Mouse (Mus musculus): Measurements from ENCODE around the gene Mgst2. TPM values are rescaled to one million over a fixed set of nuclear protein-coding genes. Genes with fewer than 3 reads are reported as not detected.
A peak's percentile ranks its signal among the peaks of the same experiment; 100 is the strongest.

Mgst2 gene
- polyA plus RNA-seq, 1 experiment from 2014 or later = 0.27 TPM

DNA sequence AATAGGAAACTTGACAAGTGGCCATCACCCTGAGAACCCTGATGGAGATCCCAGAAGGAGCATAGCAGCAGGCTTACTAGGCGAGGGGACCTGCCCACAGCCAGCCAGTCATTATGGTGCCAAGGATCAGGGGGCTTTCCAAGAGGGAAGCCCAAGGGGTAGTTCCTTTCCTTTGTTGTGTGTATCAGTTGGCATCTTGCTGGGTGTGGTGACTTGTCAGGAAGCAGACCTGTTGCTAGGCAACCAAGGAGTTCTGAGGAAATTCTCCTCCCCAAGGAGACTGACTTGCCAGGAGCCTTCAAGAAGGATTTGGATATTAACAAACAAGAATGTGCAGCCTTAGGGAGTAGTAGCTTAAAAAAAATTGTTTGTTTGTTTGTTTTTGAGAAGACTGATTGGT lies 25.7 kb upstream of the Mgst2 start:
- no peak overlapping the region for H3K4me3 ChIP-seq (replicated peaks; ENCODE audit: low read length)
- no peaks in the 10 kb centered on the region for H3K27me3 ChIP-seq (replicated peaks; ENCODE audit: control insufficient read depth, insufficient read depth, low read length)
- peaks cover 4% of the 10 kb centered on the region for H3K4me1 ChIP-seq (replicated peaks; ENCODE audit: control insufficient read depth, insufficient read depth, low read length)
- no peak overlapping the region for H3K27ac ChIP-seq (ENCODE audit: low read length)
- H3K36me3 ChIP-seq (ENCODE audit: control insufficient read depth, insufficient read depth) = no peaks in the 10 kb centered on the region
- WGBS = 29% methylated on average over 1 of the region's 1 CpGs
- no peak overlapping the region for H3K4me2 ChIP-seq (ENCODE audit: low read length)
- no peak overlapping the region for H3K9ac ChIP-seq (replicated peaks; ENCODE audit: low read depth, low read length)
- peaks cover 10% of the 10 kb centered on the region for H3K9me3 ChIP-seq (ENCODE audit: control insufficient read depth, low read length)
- peak; percentile 43; the same call in 1 of the 2 replicates for ATAC-seq

DNA sequence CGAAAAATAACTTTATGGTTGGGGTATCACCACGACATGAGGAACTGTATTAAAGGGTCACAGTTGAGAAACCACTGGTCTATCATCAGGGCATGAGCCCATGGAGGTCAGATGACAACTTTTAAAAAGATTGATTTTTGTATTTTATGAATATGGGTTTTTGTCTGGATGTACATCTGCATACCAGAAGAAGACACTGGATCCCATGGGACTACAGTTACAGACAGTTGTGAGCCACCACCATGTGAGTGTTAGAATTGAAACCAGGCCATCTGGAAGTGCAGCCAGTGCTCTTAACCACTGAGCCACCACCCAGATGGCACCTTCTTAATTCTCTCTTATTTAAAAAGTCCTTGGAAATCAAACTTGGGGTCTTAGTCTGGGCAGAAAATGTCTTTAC lies 24.2 kb upstream of the Mgst2 start:
- ATAC-seq = no peak
- H3K9me3 ChIP-seq (ENCODE audit: control insufficient read depth, low read length) = peaks cover 7% of the 10 kb centered on the region
- H3K27me3 ChIP-seq (replicated peaks; ENCODE audit: control insufficient read depth, insufficient read depth, low read length) = no peaks in the 10 kb centered on the region
- H3K4me1 ChIP-seq (replicated peaks; ENCODE audit: control insufficient read depth, insufficient read depth, low read length) = peaks cover 4% of the 10 kb centered on the region
- 79% methylated on average over 2 of the region's 2 CpGs for WGBS
- no peak overlapping the region for H3K9ac ChIP-seq (replicated peaks; ENCODE audit: low read depth, low read length)
- H3K4me2 ChIP-seq (ENCODE audit: low read length) = no peak overlapping the region
- H3K27ac ChIP-seq (ENCODE audit: low read length) = no peak overlapping the region
- no peaks in the 10 kb centered on the region for H3K36me3 ChIP-seq (ENCODE audit: control insufficient read depth, insufficient read depth)
- H3K4me3 ChIP-seq (replicated peaks; ENCODE audit: low read length) = no peak overlapping the region

DNA sequence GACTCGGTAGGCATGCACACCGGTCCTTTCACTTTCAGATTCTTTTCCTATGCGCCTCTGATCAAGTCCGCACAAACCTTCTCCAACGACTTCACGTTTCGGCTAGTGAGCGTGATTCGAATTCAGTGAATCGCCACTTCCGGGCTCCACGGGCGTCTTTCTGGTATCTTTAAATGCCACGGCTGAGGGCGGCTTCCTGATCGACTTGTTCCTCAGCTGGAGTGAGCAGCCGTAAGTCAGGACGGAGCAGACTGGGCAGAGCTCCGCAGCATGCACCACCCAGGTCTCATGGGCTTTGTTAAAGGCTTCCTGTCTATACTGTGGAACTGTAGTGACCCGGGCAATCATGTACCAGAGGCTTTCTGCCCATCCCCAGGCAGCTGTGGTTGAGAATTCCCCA lies 23.5 kb upstream of the Mgst2 start:
- Histone ChIP-seq H3K4me1 (replicated peaks; ENCODE audit: control insufficient read depth, insufficient read depth, low read length) (peaks cover 4% of the 10 kb centered on the region), H3K27ac (ENCODE audit: low read length) (no peak overlapping the region), H3K27me3 (replicated peaks; ENCODE audit: control insufficient read depth, insufficient read depth, low read length) (no peaks in the 10 kb centered on the region), H3K36me3 (ENCODE audit: control insufficient read depth, insufficient read depth) (no peaks in the 10 kb centered on the region), H3K9me3 (ENCODE audit: control insufficient read depth, low read length) (peaks cover 3% of the 10 kb centered on the region; the same call in 1 of the 2 replicates), H3K4me2 (ENCODE audit: low read length) (no peak overlapping the region), H3K4me3 (replicated peaks; ENCODE audit: low read length) (no peak overlapping the region), H3K9ac (replicated peaks; ENCODE audit: low read depth, low read length) (no peak overlapping the region)
- WGBS = 93% methylated on average over 20 of the region's 20 CpGs
- no peak for ATAC-seq

DNA sequence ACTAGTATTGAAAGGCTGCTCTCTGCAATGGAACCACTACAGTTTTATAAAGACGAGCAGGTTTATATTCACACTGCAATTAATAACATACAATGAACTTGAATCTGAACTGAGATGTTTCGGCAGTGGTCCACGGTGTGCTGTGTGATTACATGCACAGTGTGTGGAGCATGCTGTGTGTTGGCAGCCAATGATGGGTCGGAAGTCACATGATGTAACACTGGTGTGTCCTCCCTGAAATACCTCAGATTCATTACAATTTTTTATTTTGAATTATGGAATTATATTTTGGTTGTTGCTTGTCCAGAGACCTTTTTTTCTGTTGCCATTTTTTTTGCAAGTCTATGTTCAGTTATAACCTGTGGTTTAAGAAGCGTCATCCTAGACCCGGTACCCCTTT lies 22.8 kb upstream of the Mgst2 start:
- 86% methylated on average over 6 of the region's 6 CpGs for WGBS
- no peak for ATAC-seq
- H3K9ac ChIP-seq (replicated peaks; ENCODE audit: low read depth, low read length) = no peak overlapping the region

DNA sequence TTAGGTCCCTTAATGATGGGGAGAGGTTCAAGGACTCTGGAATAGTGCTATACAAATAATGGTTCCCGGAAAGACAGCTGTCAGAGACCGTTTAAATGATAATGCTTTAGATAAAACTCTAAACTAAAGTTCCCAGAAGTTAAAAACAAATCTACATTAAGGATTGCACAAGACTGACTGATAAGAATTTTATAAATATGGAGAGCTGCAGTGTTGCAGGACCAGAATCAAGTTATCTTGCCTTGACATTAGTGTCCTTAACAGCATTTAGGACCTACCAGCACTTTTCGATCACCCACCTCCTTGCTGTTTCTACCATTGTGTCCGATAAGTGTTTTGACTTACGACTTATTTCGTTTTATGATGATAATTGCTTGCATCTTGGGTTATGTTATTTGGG lies 21.9 kb upstream of the Mgst2 start:
- no peak overlapping the region for H3K27ac ChIP-seq (ENCODE audit: low read length)
- peaks cover 4% of the 10 kb centered on the region for H3K4me1 ChIP-seq (replicated peaks; ENCODE audit: control insufficient read depth, insufficient read depth, low read length)
- peaks cover 3% of the 10 kb centered on the region; the same call in 1 of the 2 replicates for H3K9me3 ChIP-seq (ENCODE audit: control insufficient read depth, low read length)
- 93% methylated on average over 6 of the region's 6 CpGs for WGBS
- no peak overlapping the region for H3K9ac ChIP-seq (replicated peaks; ENCODE audit: low read depth, low read length)
- H3K27me3 ChIP-seq (replicated peaks; ENCODE audit: control insufficient read depth, insufficient read depth, low read length) = no peaks in the 10 kb centered on the region
- H3K4me2 ChIP-seq (ENCODE audit: low read length) = no peak overlapping the region
- no peaks in the 10 kb centered on the region for H3K36me3 ChIP-seq (ENCODE audit: control insufficient read depth, insufficient read depth)
- ATAC-seq = no peak
- H3K4me3 ChIP-seq (replicated peaks; ENCODE audit: low read length) = no peak overlapping the region

More for the DNA sequence above, 22.8 kb upstream of the Mgst2 start:
- Histone ChIP-seq H3K27me3 (replicated peaks; ENCODE audit: control insufficient read depth, insufficient read depth, low read length) (no peaks in the 10 kb centered on the region), H3K4me2 (ENCODE audit: low read length) (no peak overlapping the region), H3K9me3 (ENCODE audit: control insufficient read depth, low read length) (peaks cover 3% of the 10 kb centered on the region; the same call in 1 of the 2 replicates), H3K4me1 (replicated peaks; ENCODE audit: control insufficient read depth, insufficient read depth, low read length) (peaks cover 4% of the 10 kb centered on the region), H3K27ac (ENCODE audit: low read length) (no peak overlapping the region), H3K36me3 (ENCODE audit: control insufficient read depth, insufficient read depth) (no peaks in the 10 kb centered on the region), H3K4me3 (replicated peaks; ENCODE audit: low read length) (no peak overlapping the region)

DNA sequence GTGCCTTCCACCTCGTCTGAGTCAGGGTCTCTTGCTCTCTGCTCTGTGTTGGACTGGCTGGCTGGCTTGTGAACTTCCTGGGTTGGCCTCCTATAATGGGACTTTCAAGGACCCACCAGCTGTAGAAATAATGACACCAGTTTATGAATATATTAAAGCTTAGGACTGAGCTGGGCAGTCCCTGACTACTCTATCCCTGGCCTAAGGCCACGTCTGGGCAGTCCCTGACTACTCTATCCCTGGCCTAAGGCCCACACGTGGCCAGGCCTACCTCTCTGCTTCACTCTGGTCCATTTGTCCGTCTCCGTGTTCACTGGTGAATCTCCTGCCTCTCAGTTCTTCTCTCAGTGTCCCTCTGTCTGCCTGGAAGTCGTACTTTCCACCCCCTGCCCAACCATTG lies 14.7 kb upstream of the Mgst2 start:
- no peak overlapping the region for H3K9ac ChIP-seq (replicated peaks; ENCODE audit: low read depth, low read length)
- H3K4me3 ChIP-seq (replicated peaks; ENCODE audit: low read length) = no peak overlapping the region
- no peak overlapping the region for H3K4me2 ChIP-seq (ENCODE audit: low read length)
- WGBS = 82% methylated on average over 6 of the region's 6 CpGs
- H3K4me1 ChIP-seq (replicated peaks; ENCODE audit: control insufficient read depth, insufficient read depth, low read length) = peaks cover 3% of the 10 kb centered on the region; the same call in 1 of the 2 replicates
- H3K27me3 ChIP-seq (replicated peaks; ENCODE audit: control insufficient read depth, insufficient read depth, low read length) = no peaks in the 10 kb centered on the region
- H3K36me3 ChIP-seq (ENCODE audit: control insufficient read depth, insufficient read depth) = no peaks in the 10 kb centered on the region
- no peaks in the 10 kb centered on the region for H3K9me3 ChIP-seq (ENCODE audit: control insufficient read depth, low read length)
- no peak overlapping the region for H3K27ac ChIP-seq (ENCODE audit: low read length)
- no peak for ATAC-seq

DNA sequence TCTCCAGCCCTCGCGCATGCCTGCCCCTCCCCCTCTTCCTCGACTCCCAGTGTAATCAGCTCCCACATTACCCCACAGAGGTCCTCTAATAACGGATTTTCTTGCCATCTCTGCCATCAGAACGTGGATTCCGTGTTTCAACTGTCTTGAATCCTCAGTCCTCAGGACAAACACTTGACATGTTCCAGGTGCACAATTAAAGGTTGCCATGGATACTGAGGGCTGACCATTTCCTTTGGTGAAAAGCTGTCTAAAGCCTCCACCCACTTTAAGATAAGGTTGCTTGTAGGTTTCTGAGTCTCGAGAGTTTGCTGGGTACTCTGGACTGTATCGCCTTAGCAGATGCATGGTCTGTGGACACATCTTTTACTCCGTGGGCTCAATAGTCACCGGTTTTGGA lies 13.9 kb upstream of the Mgst2 start:
- Histone ChIP-seq H3K4me1 (replicated peaks; ENCODE audit: control insufficient read depth, insufficient read depth, low read length) (peaks cover 3% of the 10 kb centered on the region; the same call in 1 of the 2 replicates), H3K4me3 (replicated peaks; ENCODE audit: low read length) (no peak overlapping the region), H3K9ac (replicated peaks; ENCODE audit: low read depth, low read length) (no peak overlapping the region), H3K27ac (ENCODE audit: low read length) (no peak overlapping the region), H3K36me3 (ENCODE audit: control insufficient read depth, insufficient read depth) (no peaks in the 10 kb centered on the region), H3K9me3 (ENCODE audit: control insufficient read depth, low read length) (no peaks in the 10 kb centered on the region), H3K27me3 (replicated peaks; ENCODE audit: control insufficient read depth, insufficient read depth, low read length) (no peaks in the 10 kb centered on the region), H3K4me2 (ENCODE audit: low read length) (no peak overlapping the region)
- WGBS = 85% methylated on average over 10 of the region's 10 CpGs
- no peak for ATAC-seq

DNA sequence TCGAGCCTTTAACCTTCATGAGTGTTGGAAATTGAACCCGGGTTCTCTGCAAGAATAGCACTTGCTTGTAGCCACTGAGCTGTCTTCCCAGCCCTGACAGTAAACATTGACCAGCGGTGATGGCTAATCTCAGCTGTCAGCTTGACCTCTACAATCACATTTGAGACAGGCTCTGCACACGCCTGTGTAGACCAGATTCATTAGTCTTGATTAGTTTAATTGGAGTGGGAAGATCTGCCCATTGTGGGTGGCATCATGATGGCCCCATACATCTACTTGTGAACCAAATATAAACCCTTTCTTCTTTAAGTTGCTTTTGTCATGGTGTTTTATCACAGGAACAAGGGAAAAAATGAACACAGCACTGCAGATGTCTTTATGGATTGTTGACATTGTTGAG lies 12.8 kb upstream of the Mgst2 start:
- ATAC-seq = no peak
- peaks cover 5% of the 10 kb centered on the region for H3K4me1 ChIP-seq (replicated peaks; ENCODE audit: control insufficient read depth, insufficient read depth, low read length)
- H3K27me3 ChIP-seq (replicated peaks; ENCODE audit: control insufficient read depth, insufficient read depth, low read length) = no peaks in the 10 kb centered on the region
- WGBS = 88% methylated on average over 4 of the region's 4 CpGs
- no peak overlapping the region for H3K4me2 ChIP-seq (ENCODE audit: low read length)
- no peaks in the 10 kb centered on the region for H3K36me3 ChIP-seq (ENCODE audit: control insufficient read depth, insufficient read depth)
- H3K27ac ChIP-seq (ENCODE audit: low read length) = no peak overlapping the region
- no peaks in the 10 kb centered on the region for H3K9me3 ChIP-seq (ENCODE audit: control insufficient read depth, low read length)
- H3K4me3 ChIP-seq (replicated peaks; ENCODE audit: low read length) = no peak overlapping the region
- H3K9ac ChIP-seq (replicated peaks; ENCODE audit: low read depth, low read length) = no peak overlapping the region

DNA sequence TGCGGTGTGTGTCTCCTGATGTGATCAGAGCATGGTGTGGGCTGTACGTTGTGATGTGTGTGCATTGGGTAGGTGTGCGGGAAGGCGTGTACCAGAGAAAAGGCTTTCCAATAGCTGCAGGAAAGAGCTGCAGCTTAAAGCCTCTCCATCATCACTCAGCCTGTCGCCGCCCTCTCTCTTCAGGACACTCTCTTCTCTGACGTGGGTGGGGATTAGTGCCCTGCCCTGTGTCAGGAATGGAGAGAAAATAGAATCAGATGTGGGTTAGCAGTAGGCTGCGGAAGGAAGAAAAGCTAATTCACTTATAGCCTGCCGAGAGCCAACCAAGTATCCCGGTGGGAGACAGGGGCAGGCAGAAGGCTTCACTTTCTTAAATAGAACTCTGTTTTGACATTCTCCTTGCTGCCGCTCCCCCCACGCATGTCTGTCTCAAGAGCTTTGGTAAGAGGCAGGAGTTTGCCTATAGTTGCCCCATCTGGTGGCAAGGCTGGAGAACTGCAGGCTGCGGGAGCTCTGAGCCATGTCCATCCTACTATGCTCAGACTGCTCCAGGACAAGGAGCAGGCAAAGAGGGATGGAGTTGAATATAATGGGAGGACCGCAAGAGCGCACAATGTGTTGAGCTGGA lies 12.0 kb upstream of the Mgst2 start:
- H3K27me3 ChIP-seq (replicated peaks; ENCODE audit: control insufficient read depth, insufficient read depth, low read length) = no peaks in the 10 kb centered on the region
- H3K4me1 ChIP-seq (replicated peaks; ENCODE audit: control insufficient read depth, insufficient read depth, low read length) = peaks cover 11% of the 10 kb centered on the region
- ATAC-seq = peak; percentile 59
- no peaks in the 10 kb centered on the region for H3K9me3 ChIP-seq (ENCODE audit: control insufficient read depth, low read length)
- no peak overlapping the region for H3K27ac ChIP-seq (ENCODE audit: low read length)
- peak overlapping the region; percentile 39; the same call in 1 of the 2 replicates for H3K4me2 ChIP-seq (ENCODE audit: low read length)
- no peaks in the 10 kb centered on the region for H3K36me3 ChIP-seq (ENCODE audit: control insufficient read depth, insufficient read depth)
- WGBS = 34% methylated on average over 15 of the region's 15 CpGs
- no peak overlapping the region for H3K9ac ChIP-seq (replicated peaks; ENCODE audit: low read depth, low read length)
- no peak overlapping the region for H3K4me3 ChIP-seq (replicated peaks; ENCODE audit: low read length)

DNA sequence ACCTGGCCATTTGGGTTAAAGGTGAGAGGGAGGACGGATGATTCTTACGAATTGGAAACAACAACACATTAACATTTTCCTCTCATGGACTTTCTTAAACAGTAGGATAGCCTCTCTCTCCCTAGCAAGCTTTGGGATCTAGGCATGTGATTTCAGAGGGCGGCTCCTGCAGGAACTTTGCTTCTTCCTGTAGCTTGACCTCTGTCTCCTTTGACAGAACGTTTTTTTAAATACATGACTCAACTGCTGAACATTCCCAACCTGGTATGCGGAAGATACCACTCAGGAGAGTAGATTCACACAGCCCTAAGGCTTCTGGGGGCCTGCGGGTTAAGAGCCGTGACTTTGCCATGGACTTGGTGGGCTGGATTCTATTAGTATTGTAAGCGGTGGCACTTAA lies 10.7 kb upstream of the Mgst2 start:
- H3K4me3 ChIP-seq (replicated peaks; ENCODE audit: low read length) = no peak overlapping the region
- no peaks in the 10 kb centered on the region for H3K36me3 ChIP-seq (ENCODE audit: control insufficient read depth, insufficient read depth)
- no peak for ATAC-seq
- H3K4me2 ChIP-seq (ENCODE audit: low read length) = no peak overlapping the region
- H3K4me1 ChIP-seq (replicated peaks; ENCODE audit: control insufficient read depth, insufficient read depth, low read length) = peaks cover 11% of the 10 kb centered on the region
- no peaks in the 10 kb centered on the region for H3K9me3 ChIP-seq (ENCODE audit: control insufficient read depth, low read length)
- WGBS = 86% methylated on average over 8 of the region's 8 CpGs
- H3K27ac ChIP-seq (ENCODE audit: low read length) = no peak overlapping the region
- no peaks in the 10 kb centered on the region for H3K27me3 ChIP-seq (replicated peaks; ENCODE audit: control insufficient read depth, insufficient read depth, low read length)
- H3K9ac ChIP-seq (replicated peaks; ENCODE audit: low read depth, low read length) = no peak overlapping the region
